Mouse (Mus musculus) hindbrain, embryonic 13.5 days (tissue): ENCODE measurements at regions not wholly inside any gene's neighbourhood (a gene's known extent, or its start where the extent isn't known, plus 50 kb on each side); places are given as distances from the start of the nearest gene placed in this dataset.

Source experiments
- ATAC-seq: fragments of 200-750 bp; cut with Nextera tagmentation; 2 replicates; pipeline ENCODE4 v1.8.0; 2017; ENCODE audit warnings: moderate TSS enrichment; ENCODE audit not compliant: low FRiP score
- H3K27ac ChIP-seq: fragments of 300-500 bp; sonication (generic); 2 replicates; pipeline ENCODE4 v1.5.1; 2015; ENCODE audit warnings: inconsistent platforms, mild to moderate bottlenecking, moderate library complexity
- H3K27me3 ChIP-seq: fragments of 300-500 bp; sonication (generic); 2 replicates; pipeline ENCODE4 v1.6.1; 2015; ENCODE audit warnings: mild to moderate bottlenecking, inconsistent platforms
- H3K36me3 ChIP-seq: fragments of 300-500 bp; sonication (generic); 2 replicates; pipeline ENCODE4 v1.6.1; 2015; ENCODE audit warnings: mild to moderate bottlenecking, inconsistent platforms
- H3K4me1 ChIP-seq: fragments of 300-500 bp; sonication (generic); replicated peaks from 2 replicates; pipeline ENCODE4 v1.6.1; 2015; ENCODE audit warnings: inconsistent platforms
- H3K4me2 ChIP-seq: fragments of 300-500 bp; sonication (generic); 2 replicates; pipeline ENCODE4 v1.6.1; 2015; ENCODE audit warnings: inconsistent platforms, mild to moderate bottlenecking, moderate library complexity
- H3K4me3 ChIP-seq: fragments of 300-500 bp; sonication (generic); 2 replicates; pipeline ENCODE4 v1.5.1; 2015; ENCODE audit warnings: mild to moderate bottlenecking, inconsistent platforms
- H3K9ac ChIP-seq: fragments of 300-500 bp; sonication (generic); 2 replicates; pipeline ENCODE4 v1.6.1; 2015; ENCODE audit warnings: mild to moderate bottlenecking, inconsistent platforms
- H3K9me3 ChIP-seq: fragments of 300-500 bp; sonication (generic); 2 replicates; pipeline ENCODE4 v1.6.1; 2016; ENCODE audit warnings: inconsistent platforms
- WGBS: fragments of 180-500 bp; shearing (Covaris S2); methylation state at CpG from one replicate; pipeline ENCODE4 v1.1.7; 2015; 5-methylcytosine and 5-hydroxymethylcytosine counted together

- WGBS, result 76% methylated on average over 20 of the region's 20 CpGs
- ATAC-seq, result no peak
- H3K27me3 ChIP-seq, result no peaks in the 10 kb centered on the region
- no peak overlapping the region for H3K27ac ChIP-seq
- H3K36me3 ChIP-seq, result no peaks in the 10 kb centered on the region
- no peak overlapping the region for H3K9ac ChIP-seq
- H3K9me3 ChIP-seq, result no peaks in the 10 kb centered on the region
- H3K4me1 ChIP-seq, result no peaks in the 10 kb centered on the region
- no peak overlapping the region for H3K4me2 ChIP-seq
- no peak overlapping the region for H3K4me3 ChIP-seq
Measured at GRCm38 (mm10) chr17:48838297-48838979, 93.7 kb upstream of the Lrfn2 start.

GRCm38 (mm10) chr17:48847890-48848289 is 84.3 kb upstream of the Lrfn2 start:
- H3K4me2 ChIP-seq, result no peak overlapping the region
- ATAC-seq, result no peak
- no peak overlapping the region for H3K27ac ChIP-seq
- H3K4me3 ChIP-seq, result no peak overlapping the region
- H3K27me3 ChIP-seq, result no peaks in the 10 kb centered on the region
- H3K9me3 ChIP-seq, result no peaks in the 10 kb centered on the region
- 61% methylated on average over 7 of the region's 7 CpGs for WGBS
- H3K4me1 ChIP-seq, result no peaks in the 10 kb centered on the region
- no peak overlapping the region for H3K9ac ChIP-seq
- H3K36me3 ChIP-seq, result no peaks in the 10 kb centered on the region

- Histone ChIP-seq H3K9me3 (no peaks in the 10 kb centered on the region), H3K27me3 (no peaks in the 10 kb centered on the region), H3K4me2 (no peak overlapping the region), H3K4me1 (no peaks in the 10 kb centered on the region), H3K4me3 (no peak overlapping the region), H3K36me3 (no peaks in the 10 kb centered on the region), H3K9ac (no peak overlapping the region), H3K27ac (no peak overlapping the region)
- ATAC-seq, result no peak
Measured at GRCm38 (mm10) chr17:48850910-48851309, 81.3 kb upstream of the Lrfn2 start.

- WGBS, result 57% methylated on average over 6 of the region's 6 CpGs
- H3K27me3 ChIP-seq, result no peaks in the 10 kb centered on the region
- ATAC-seq, result no peak
- no peaks in the 10 kb centered on the region for H3K4me1 ChIP-seq
- H3K27ac ChIP-seq, result no peak overlapping the region
- H3K36me3 ChIP-seq, result no peaks in the 10 kb centered on the region
- H3K4me2 ChIP-seq, result no peak overlapping the region
- no peak overlapping the region for H3K9ac ChIP-seq
- H3K9me3 ChIP-seq, result no peaks in the 10 kb centered on the region
- no peak overlapping the region for H3K4me3 ChIP-seq
Measured at GRCm38 (mm10) chr17:48858891-48859290, 73.3 kb upstream of the Lrfn2 start.

- H3K4me2 ChIP-seq, result no peak overlapping the region
- no peaks in the 10 kb centered on the region for H3K9me3 ChIP-seq
Measured at GRCm38 (mm10) chr17:48870443-48870842, 61.7 kb upstream of the Lrfn2 start.

DNA sequence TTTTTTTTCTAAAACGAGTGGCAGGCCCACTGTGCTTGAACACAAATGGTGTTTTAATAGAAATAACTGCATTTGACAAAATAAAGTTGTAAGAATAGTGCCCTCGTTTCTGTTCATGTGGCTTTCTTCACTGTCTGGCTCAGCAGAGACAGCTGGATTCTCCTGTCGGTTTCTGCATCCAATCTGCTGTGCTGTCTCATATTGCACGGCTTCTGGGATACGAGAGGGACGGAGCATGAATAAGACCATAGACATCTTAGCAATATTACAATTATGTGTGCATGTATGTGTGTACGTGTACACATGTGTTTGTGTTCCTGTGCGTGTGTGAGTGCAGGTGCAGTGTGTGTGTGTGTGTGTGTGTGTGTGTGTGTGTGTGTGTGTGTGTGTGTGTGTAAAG is 54.7 kb upstream of the Lrfn2 start:
- H3K9me3 ChIP-seq, result no peaks in the 10 kb centered on the region
- no peak overlapping the region for H3K27ac ChIP-seq
- H3K27me3 ChIP-seq, result no peaks in the 10 kb centered on the region
- no peak overlapping the region for H3K9ac ChIP-seq
- 76% methylated on average over 8 of the region's 8 CpGs for WGBS
- H3K36me3 ChIP-seq, result no peaks in the 10 kb centered on the region
- no peak overlapping the region for H3K4me2 ChIP-seq
- ATAC-seq, result no peak
- H3K4me1 ChIP-seq, result no peaks in the 10 kb centered on the region
- no peak overlapping the region for H3K4me3 ChIP-seq

More at GRCm38 (mm10) chr17:48870443-48870842, 61.7 kb upstream of the Lrfn2 start:
- Histone ChIP-seq H3K9ac (no peak overlapping the region), H3K27ac (no peak overlapping the region), H3K27me3 (no peaks in the 10 kb centered on the region), H3K4me1 (no peaks in the 10 kb centered on the region), H3K36me3 (no peaks in the 10 kb centered on the region), H3K4me3 (no peak overlapping the region)
- no peak for ATAC-seq
- WGBS, result 70% methylated on average over 5 of the region's 6 CpGs

- Histone ChIP-seq H3K27ac (no peak overlapping the region), H3K9ac (no peak overlapping the region), H3K4me1 (no peaks in the 10 kb centered on the region), H3K27me3 (no peaks in the 10 kb centered on the region), H3K9me3 (no peaks in the 10 kb centered on the region), H3K36me3 (no peaks in the 10 kb centered on the region), H3K4me2 (no peak overlapping the region), H3K4me3 (no peak overlapping the region)
- 91% methylated on average over 3 of the region's 3 CpGs for WGBS
- no peak for ATAC-seq
Measured at GRCm38 (mm10) chr17:48880590-48880989, 51.6 kb upstream of the Lrfn2 start.

DNA sequence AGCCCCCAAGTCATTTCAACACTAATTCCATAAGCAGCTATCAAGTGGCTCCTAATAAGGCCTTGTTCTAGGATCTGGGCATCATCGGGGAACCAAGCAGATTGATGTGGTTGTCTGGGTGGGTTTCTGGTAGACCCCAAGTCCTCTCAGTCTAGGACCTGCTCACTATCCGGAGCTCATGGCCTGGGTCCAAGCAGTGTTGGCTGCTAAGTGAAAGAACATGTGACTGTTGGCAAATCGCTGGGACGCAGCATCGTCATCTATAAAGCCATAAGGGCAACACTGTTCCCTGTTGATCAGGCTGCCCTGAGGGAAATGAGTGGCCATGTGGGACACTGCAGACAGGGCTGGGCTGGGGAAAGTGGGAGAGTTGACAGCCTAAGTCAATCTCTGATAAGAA is 50.2 kb upstream of the Lrfn2 start:
- Histone ChIP-seq H3K36me3 (no peaks in the 10 kb centered on the region), H3K9ac (no peak overlapping the region), H3K4me3 (no peak overlapping the region), H3K27ac (no peak overlapping the region), H3K4me2 (no peak overlapping the region), H3K4me1 (no peaks in the 10 kb centered on the region), H3K27me3 (no peaks in the 10 kb centered on the region), H3K9me3 (no peaks in the 10 kb centered on the region)
- 82% methylated on average over 5 of the region's 5 CpGs for WGBS
- ATAC-seq, result no peak
